Mouse (Mus musculus) forebrain, embryonic 13.5 days (tissue): ENCODE measurements at regions not wholly inside any gene's neighbourhood (a gene's known extent, or its start where the extent isn't known, plus 50 kb on each side); places are given as distances from the start of the nearest gene placed in this dataset.
A peak's percentile ranks its signal among the peaks of the same experiment; 100 is the strongest.

ENCODE experiments used
- ATAC-seq: fragments of 200-750 bp; cut with Nextera tagmentation; 2 replicates; pipeline ENCODE4 v1.8.0; 2017
- H3K27ac ChIP-seq: fragments of 300-500 bp; sonication (generic); 2 replicates; pipeline ENCODE4 v1.5.1; 2015; ENCODE audit warnings: inconsistent platforms, mild to moderate bottlenecking, moderate library complexity
- H3K27me3 ChIP-seq: fragments of 300-500 bp; sonication (generic); 2 replicates; pipeline ENCODE4 v1.6.1; 2015; ENCODE audit warnings: mild to moderate bottlenecking, inconsistent platforms
- H3K36me3 ChIP-seq: fragments of 300-500 bp; sonication (generic); 2 replicates; pipeline ENCODE4 v1.6.1; 2015; ENCODE audit warnings: mild to moderate bottlenecking, inconsistent platforms; ENCODE audit not compliant: poor library complexity, severe bottlenecking
- H3K4me1 ChIP-seq: fragments of 300-500 bp; sonication (generic); 2 replicates; pipeline ENCODE4 v1.6.1; 2015; ENCODE audit warnings: inconsistent platforms
- H3K4me2 ChIP-seq: fragments of 300-500 bp; sonication (generic); 2 replicates; pipeline ENCODE4 v1.6.1; 2015; ENCODE audit warnings: inconsistent platforms, mild to moderate bottlenecking, moderate library complexity
- H3K4me3 ChIP-seq: fragments of 300-500 bp; sonication (generic); 2 replicates; pipeline ENCODE4 v1.5.1; 2015; ENCODE audit warnings: mild to moderate bottlenecking, inconsistent platforms
- H3K9ac ChIP-seq: fragments of 300-500 bp; sonication (generic); 2 replicates; pipeline ENCODE4 v1.6.1; 2015; ENCODE audit warnings: mild to moderate bottlenecking, inconsistent platforms
- H3K9me3 ChIP-seq: fragments of 300-500 bp; sonication (generic); replicated peaks from 2 replicates; pipeline ENCODE4 v1.6.1; 2016; ENCODE audit warnings: inconsistent platforms
- WGBS: fragments of 180-500 bp; shearing (Covaris S2); methylation state at CpG from one replicate; pipeline ENCODE4 v1.1.7; 2015; 5-methylcytosine and 5-hydroxymethylcytosine counted together

GRCm38 (mm10) chr15:67048621-67049020 is 547.9 kb upstream of the Lrrc6 start:
- no peaks in the 10 kb centered on the region for H3K36me3 ChIP-seq
- ATAC-seq: no peak
- no peak overlapping the region for H3K27ac ChIP-seq
- H3K9ac ChIP-seq: no peak overlapping the region
- H3K9me3 ChIP-seq: no peaks in the 10 kb centered on the region
- no peaks in the 10 kb centered on the region for H3K4me1 ChIP-seq
- no peaks in the 10 kb centered on the region for H3K27me3 ChIP-seq
- 80% methylated on average over 4 of the region's 4 CpGs for WGBS
- no peak overlapping the region for H3K4me3 ChIP-seq
- H3K4me2 ChIP-seq: no peak overlapping the region

GRCm38 (mm10) chr15:67048148-67048547 is 547.4 kb upstream of the Lrrc6 start:
- Histone ChIP-seq H3K9me3 (no peaks in the 10 kb centered on the region), H3K4me2 (no peak overlapping the region), H3K4me3 (no peak overlapping the region), H3K27me3 (no peaks in the 10 kb centered on the region), H3K36me3 (no peaks in the 10 kb centered on the region), H3K27ac (no peak overlapping the region), H3K9ac (no peak overlapping the region), H3K4me1 (no peaks in the 10 kb centered on the region)
- 94% methylated on average over 5 of the region's 5 CpGs for WGBS
- ATAC-seq: no peak

GRCm38 (mm10) chr15:67045920-67046804 is 545.5 kb upstream of the Lrrc6 start:
- H3K27ac ChIP-seq: no peak overlapping the region
- H3K9me3 ChIP-seq: no peaks in the 10 kb centered on the region
- H3K4me3 ChIP-seq: no peak overlapping the region
- no peak overlapping the region for H3K9ac ChIP-seq
- no peaks in the 10 kb centered on the region for H3K27me3 ChIP-seq
- H3K4me1 ChIP-seq: no peaks in the 10 kb centered on the region
- H3K36me3 ChIP-seq: no peaks in the 10 kb centered on the region
- no peak for ATAC-seq
- 81% methylated on average over 12 of the region's 12 CpGs for WGBS
- H3K4me2 ChIP-seq: no peak overlapping the region

GRCm38 (mm10) chr15:67045329-67045728 is 544.6 kb upstream of the Lrrc6 start:
- Histone ChIP-seq H3K36me3 (no peaks in the 10 kb centered on the region), H3K9me3 (no peaks in the 10 kb centered on the region), H3K4me2 (no peak overlapping the region), H3K27ac (no peak overlapping the region), H3K4me1 (no peaks in the 10 kb centered on the region), H3K4me3 (no peak overlapping the region), H3K27me3 (no peaks in the 10 kb centered on the region), H3K9ac (no peak overlapping the region)
- 72% methylated on average over 3 of the region's 3 CpGs for WGBS
- no peak for ATAC-seq

GRCm38 (mm10) chr15:67044806-67045205 is 544.1 kb upstream of the Lrrc6 start:
- Histone ChIP-seq H3K36me3 (no peaks in the 10 kb centered on the region), H3K4me2 (no peak overlapping the region), H3K27ac (no peak overlapping the region), H3K9ac (no peak overlapping the region), H3K27me3 (no peaks in the 10 kb centered on the region), H3K4me3 (no peak overlapping the region), H3K4me1 (peaks cover 2% of the 10 kb centered on the region; the same call in 1 of the 2 replicates), H3K9me3 (no peaks in the 10 kb centered on the region)
- WGBS: 95% methylated on average over 4 of the region's 4 CpGs
- no peak for ATAC-seq

- no peak overlapping the region for H3K4me2 ChIP-seq
- no peaks in the 10 kb centered on the region for H3K27me3 ChIP-seq
- peaks cover 9% of the 10 kb centered on the region for H3K4me1 ChIP-seq
- no peaks in the 10 kb centered on the region for H3K9me3 ChIP-seq
- no peak overlapping the region for H3K4me3 ChIP-seq
- 96% methylated on average over 2 of the region's 2 CpGs for WGBS
- no peak overlapping the region for H3K9ac ChIP-seq
- H3K36me3 ChIP-seq: no peaks in the 10 kb centered on the region
- no peak for ATAC-seq
- H3K27ac ChIP-seq: no peak overlapping the region
Observed at GRCm38 (mm10) chr15:67042131-67042530, 541.4 kb upstream of the Lrrc6 start.

- peaks cover 9% of the 10 kb centered on the region for H3K4me1 ChIP-seq
- 68% methylated on average over 12 of the region's 12 CpGs for WGBS
- H3K27ac ChIP-seq: no peak overlapping the region
- no peak for ATAC-seq
- no peaks in the 10 kb centered on the region for H3K36me3 ChIP-seq
- 0 out of 2 replicates have a peak overlapping the region, but pooled peaks have one; percentile 37 for H3K4me3 ChIP-seq
- peak overlapping the region; percentile 62; the same call in 1 of the 2 replicates for H3K4me2 ChIP-seq
- no peak overlapping the region for H3K9ac ChIP-seq
- no peaks in the 10 kb centered on the region for H3K9me3 ChIP-seq
- no peaks in the 10 kb centered on the region for H3K27me3 ChIP-seq
Observed at GRCm38 (mm10) chr15:67040229-67040628, 539.5 kb upstream of the Lrrc6 start.

- H3K9ac ChIP-seq: peak overlapping the region; percentile 43
- H3K9me3 ChIP-seq: no peaks in the 10 kb centered on the region
- H3K4me1 ChIP-seq: peaks cover 9% of the 10 kb centered on the region
- H3K27ac ChIP-seq: no peak overlapping the region
- peak; percentile 83 for ATAC-seq
- peak overlapping the region; percentile 37 for H3K4me3 ChIP-seq
- 6% methylated on average over 16 of the region's 16 CpGs for WGBS
- H3K27me3 ChIP-seq: no peaks in the 10 kb centered on the region
- H3K36me3 ChIP-seq: no peaks in the 10 kb centered on the region
- H3K4me2 ChIP-seq: peak overlapping the region; percentile 62
Observed at GRCm38 (mm10) chr15:67039421-67039907, 538.8 kb upstream of the Lrrc6 start.

GRCm38 (mm10) chr15:67037647-67038046 is 536.9 kb upstream of the Lrrc6 start:
- Histone ChIP-seq H3K4me1 (peaks cover 9% of the 10 kb centered on the region), H3K9ac (no peak overlapping the region), H3K36me3 (no peaks in the 10 kb centered on the region), H3K27me3 (no peaks in the 10 kb centered on the region), H3K4me2 (no peak overlapping the region), H3K9me3 (no peaks in the 10 kb centered on the region), H3K27ac (no peak overlapping the region), H3K4me3 (no peak overlapping the region)
- 86% methylated on average over 4 of the region's 4 CpGs for WGBS
- no peak for ATAC-seq

GRCm38 (mm10) chr15:67036341-67036740 is 535.6 kb upstream of the Lrrc6 start:
- Histone ChIP-seq H3K36me3 (no peaks in the 10 kb centered on the region), H3K27ac (no peak overlapping the region), H3K4me3 (no peak overlapping the region), H3K9me3 (no peaks in the 10 kb centered on the region), H3K27me3 (no peaks in the 10 kb centered on the region), H3K4me1 (peaks cover 9% of the 10 kb centered on the region), H3K9ac (no peak overlapping the region), H3K4me2 (no peak overlapping the region)
- ATAC-seq: no peak
- 77% methylated on average over 2 of the region's 2 CpGs for WGBS

GRCm38 (mm10) chr15:67033936-67034335 is 533.2 kb upstream of the Lrrc6 start:
- H3K27me3 ChIP-seq: no peaks in the 10 kb centered on the region
- H3K4me3 ChIP-seq: no peak overlapping the region
- no peaks in the 10 kb centered on the region for H3K9me3 ChIP-seq
- no peaks in the 10 kb centered on the region for H3K4me1 ChIP-seq
- no peak overlapping the region for H3K4me2 ChIP-seq
- no peak for ATAC-seq
- no peak overlapping the region for H3K27ac ChIP-seq
- WGBS: 70% methylated on average over 2 of the region's 2 CpGs
- no peak overlapping the region for H3K9ac ChIP-seq
- H3K36me3 ChIP-seq: no peaks in the 10 kb centered on the region

- Histone ChIP-seq H3K27ac (no peak overlapping the region), H3K27me3 (no peaks in the 10 kb centered on the region), H3K4me3 (no peak overlapping the region), H3K9me3 (no peaks in the 10 kb centered on the region), H3K9ac (no peak overlapping the region), H3K4me1 (no peaks in the 10 kb centered on the region), H3K36me3 (no peaks in the 10 kb centered on the region), H3K4me2 (no peak overlapping the region)
- WGBS: 89% methylated on average over 11 of the region's 11 CpGs
- peak; percentile 36; the same call in 1 of the 2 replicates for ATAC-seq
Observed at GRCm38 (mm10) chr15:67031866-67032526, 531.3 kb upstream of the Lrrc6 start.
